Mouse (Mus musculus) gastrocnemius, postnatal 36 days (tissue): Measurements from ENCODE around the gene Slc5a5. TPM values are rescaled to one million over a fixed set of nuclear protein-coding genes. Genes with fewer than 3 reads are reported as not detected.
A peak's percentile ranks its signal among the peaks of the same experiment; 100 is the strongest.

Source experiments
- DNase-seq, 2 experiments: peaks; one replicate each; pipeline ENCODE4 v3.0.0; 2022
- intact Hi-C: fragments of 180-260 bp; cut with DNase I; formaldehyde crosslinking; loops from one replicate; pipeline ENCODE4 v1.15.1; 2025
- microRNA-seq, 2 experiments: library from miRNA; unstranded; fragments of <30 nt; microRNA quantifications; one replicate each; pipeline ENCODE4 v1.2.0; 2021
- total RNA-seq, 2 experiments: library from RNA; stranded (reverse); gene quantifications; 2 replicates each; pipeline ENCODE4 v1.2.3; 2021

The Slc5a5 gene
- total RNA-seq, 2 experiments from 2014 or later = 0.10 TPM; not detected in 1

DNA sequence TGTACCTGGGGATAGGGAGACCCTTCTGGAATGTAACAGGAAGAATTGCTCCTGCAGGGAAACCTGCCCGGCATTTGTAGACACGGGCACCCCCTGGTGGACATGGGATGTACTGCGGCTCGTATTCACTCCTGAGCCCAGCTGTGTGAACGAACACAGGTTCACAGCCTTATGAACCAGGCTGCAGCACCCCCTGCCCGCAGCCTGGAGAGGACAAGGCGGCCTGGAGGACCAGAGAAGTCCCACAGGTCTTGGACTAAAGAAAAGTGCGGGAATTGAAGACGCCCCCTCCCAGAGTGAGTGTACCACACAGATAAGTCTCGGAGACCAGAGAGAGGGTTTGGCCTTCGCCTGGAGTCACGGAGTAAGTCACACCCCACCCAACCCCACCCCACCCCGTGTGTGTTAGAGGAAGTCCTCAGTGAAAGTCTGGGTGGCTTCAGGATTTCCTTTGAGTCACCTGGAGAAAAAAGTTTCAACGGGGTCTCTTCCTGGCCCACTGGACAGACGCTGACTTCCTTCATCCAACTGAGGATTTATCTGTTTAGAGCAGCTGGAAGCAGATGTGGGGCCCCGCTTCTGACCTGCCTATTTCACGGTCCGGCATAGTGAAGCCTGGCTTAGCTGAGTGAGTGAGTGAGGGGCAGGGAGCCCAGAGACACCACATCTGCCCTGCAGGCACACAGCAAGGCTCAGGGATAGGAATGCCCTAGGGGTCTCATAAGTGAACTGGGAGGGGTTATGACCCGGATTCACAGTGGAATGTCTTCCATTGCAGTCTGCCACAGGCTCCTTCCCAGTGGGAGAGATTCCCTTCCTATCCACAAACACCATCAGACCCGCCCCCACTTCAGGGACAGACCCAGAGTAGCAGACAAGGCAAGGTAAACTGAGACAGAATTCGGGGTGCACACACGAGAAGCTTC, 51.1 kb downstream of the Slc5a5 start:
- intact Hi-C loops = loop anchor here (1.0 to 5.0 kb wide), 3 partner anchors 20 to 121 kb away; no protein-coding TSS in a partner anchor
- peak; percentile 88 to 94 for DNase-seq

DNA sequence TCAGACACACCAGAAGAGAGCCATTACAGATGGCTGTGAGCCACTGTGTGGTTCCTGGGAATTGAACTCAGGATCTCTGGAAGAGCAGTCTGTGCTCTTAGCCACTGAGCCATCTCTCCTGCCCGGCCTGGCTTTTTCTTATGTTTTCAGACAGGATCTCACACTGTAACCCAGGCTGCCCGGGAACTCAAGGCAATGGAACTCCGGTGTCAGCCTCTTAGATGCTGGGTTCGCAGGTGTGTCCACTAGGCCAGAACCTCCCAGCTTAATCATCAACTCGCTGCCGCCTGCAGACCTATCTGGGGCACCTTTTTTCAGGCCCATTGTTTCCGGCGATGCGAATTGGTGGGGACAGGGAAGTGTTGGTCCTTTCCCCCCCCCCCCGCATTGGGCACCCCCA, 52.0 kb downstream of the Slc5a5 start:
- intact Hi-C loops = loop anchor here (2.0 to 5.0 kb wide), 2 partner anchors 68 to 120 kb away; no protein-coding TSS in a partner anchor
- no peak for DNase-seq

DNA sequence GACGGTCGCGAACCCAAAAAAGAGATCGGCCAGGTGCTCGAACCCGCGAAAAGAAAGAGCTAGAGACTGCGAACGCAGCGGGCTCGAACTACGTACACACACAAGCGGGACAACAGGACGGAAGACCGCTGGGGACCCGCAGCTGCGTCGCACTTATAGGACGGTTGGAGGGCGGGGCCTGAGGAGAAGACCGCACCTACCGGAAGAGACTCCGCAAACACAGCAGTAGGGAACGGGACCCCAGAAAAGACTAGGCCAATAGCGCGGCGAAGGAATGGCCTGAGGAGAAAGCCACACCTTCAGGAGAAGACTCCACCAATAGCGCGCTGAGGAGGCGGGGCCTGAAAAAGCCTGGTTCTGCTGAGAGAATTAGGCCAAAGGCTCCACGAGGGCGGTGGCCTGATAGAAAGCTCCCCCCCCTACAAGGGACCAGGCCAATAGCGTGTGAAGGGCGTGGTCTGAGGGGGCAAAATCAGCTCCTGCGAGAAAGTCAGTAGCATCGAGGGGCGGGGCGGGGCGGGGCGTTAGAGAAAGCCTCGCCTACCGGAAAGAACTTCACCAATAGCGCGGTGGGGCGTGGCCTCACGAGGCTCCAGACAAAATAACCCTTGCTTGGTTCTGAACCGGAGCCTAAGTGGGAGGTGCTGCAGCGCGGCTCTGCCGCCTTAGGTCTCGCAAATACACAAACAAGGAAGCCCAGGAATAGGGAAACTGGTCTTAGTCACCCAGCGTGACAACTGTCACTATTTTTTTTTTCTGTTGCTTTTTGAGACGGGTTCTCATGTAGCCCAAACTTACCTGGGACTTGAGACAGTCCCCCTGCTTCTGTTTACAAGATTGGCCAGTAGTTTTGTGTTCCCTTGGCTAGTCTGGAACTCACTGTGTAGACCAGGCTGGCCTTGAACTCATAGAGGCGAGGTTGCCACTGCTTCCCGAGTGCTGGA, 52.9 kb downstream of the Slc5a5 start, which contains the start of gene Arrdc2:
TSS of gene Arrdc2 (minus strand) at position 313 of the 944 bp plus-strand sequence.
- DNase-seq = peak; percentile 96 to 100
- intact Hi-C loops = loop anchor here (2.0 to 5.0 kb wide), 2 partner anchors 67 to 119 kb away; no protein-coding TSS in a partner anchor

DNA sequence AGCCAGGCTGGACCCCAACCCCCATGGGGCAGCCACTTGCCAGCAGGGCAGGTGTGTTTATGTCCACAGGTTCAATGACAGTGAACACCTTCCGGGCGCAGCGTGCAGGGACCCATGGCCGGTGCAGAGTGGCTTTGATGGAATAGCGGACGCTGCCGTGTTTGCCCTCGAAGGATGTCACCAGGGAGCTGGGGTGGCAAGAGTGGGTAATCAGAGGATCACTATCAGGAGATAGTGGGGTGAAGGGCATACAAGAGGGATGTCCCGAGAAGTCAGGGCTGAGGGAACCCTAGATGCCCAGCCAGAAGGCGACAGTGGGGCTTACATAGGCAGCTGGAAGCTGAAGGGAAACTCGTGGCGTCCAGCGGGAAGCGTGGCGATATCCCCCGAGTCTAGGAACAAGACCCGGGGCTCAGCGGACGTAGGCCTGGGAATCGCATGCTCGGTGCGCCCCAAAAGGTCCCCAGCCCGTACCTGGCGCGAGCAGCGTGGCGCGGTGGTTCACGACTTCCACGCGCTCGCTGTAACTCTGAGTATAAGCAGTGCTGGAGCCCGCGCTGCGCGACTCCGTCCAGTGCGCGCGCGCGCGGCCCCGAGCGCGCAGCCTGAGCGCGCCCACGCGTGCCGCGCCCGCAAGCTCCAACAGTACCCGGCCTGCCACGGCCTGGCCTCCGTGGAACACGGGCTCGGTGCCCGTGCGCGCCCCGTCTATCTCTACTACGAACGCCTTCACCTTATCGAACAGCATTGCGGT, 53.7 kb downstream of the Slc5a5 start:
- peak in 1 of 2 experiments; percentile 41 for DNase-seq

DNA sequence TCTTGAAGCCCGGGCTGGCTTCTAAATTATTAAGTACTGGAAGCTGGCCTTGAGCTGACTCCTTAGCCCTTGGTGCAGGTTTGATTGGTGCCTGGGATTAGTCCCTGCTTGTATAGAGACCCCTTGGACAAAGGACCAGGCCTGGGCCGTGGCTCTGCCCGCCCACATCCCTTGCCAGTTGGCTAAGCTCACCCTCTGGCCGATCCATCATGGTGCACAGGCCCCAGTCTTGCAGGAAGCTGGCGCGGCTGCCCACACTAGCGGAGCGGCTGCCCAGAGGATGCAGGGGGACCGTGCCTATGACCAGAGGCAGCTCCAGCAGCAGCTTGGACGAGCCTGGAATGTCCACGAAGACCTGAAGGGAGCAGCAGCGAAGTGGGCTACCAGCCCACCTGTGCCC, 55.9 kb downstream of the Slc5a5 start:
- no peak for DNase-seq
- intact Hi-C loops = no loop called here

More for the DNA sequence above, 53.7 kb downstream of the Slc5a5 start:
- intact Hi-C loops = no loop called here

DNA sequence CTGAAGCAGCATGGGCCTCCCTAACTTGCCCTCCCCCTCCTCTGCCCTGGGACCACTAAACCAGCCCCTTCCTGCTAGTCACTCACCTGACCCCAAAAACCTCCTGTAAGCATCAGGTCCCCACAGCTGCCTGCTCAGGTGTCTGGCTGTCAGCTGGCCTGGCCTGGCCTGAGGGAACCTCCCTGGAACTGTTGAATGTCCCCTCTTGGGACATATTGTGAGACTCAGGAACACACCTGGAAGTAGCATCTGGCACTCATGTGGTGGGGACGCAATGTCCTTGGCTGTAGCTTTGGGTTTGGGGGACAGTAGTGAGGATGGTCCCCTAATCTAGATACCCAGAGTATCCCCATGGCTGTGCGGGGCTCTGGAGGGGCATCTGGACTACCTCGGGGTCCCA, 58.5 kb downstream of the Slc5a5 start:
- peak in 1 of 2 experiments; percentile 58 for DNase-seq
- intact Hi-C loops = no loop called here

DNA sequence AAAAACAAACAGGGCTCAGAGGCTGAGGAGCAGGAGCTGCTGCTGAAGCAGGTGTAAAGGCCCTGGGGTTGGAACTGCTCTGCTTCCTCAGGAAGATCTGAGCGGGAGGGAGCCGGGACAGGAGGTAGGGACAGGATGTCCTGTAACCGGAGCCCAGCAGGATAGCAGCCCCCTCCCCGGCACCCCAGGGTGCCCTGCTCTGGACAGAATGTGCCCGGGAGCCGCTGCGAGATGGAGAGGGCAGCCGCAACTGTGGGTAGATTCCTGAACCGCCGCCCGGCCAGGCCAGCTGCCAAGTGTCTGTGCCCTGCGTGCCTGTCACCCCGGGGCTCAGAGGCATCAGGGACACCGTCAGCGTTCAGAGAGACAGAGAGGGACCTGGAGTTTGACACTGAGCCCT, 59.0 kb downstream of the Slc5a5 start:
- intact Hi-C loops = no loop called here
- peak; percentile 79 to 91 for DNase-seq

DNA sequence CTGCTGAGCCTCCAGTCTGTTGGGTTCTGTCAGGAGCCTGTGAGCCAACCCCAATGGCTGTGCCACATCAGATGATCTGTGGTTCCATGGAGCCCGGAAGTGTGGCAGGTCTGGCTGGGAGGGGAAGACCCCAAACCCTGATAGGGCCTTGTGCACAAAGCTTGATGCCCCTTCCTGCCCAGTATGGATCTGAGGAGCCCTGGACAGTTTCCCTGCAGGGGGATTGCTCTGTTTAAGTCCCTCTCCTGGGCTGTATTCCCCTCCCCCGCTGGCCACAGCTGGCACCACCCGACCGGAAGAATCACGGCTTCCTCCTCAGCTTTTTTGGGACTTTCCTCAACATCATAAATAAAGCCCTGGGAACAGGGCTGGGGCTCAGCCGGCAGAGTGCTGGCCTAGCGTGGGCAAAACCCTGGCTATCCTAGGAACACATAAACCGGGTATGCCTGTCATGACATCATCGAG, 59.5 kb downstream of the Slc5a5 start:
- intact Hi-C loops = no loop called here
- DNase-seq = peak in 1 of 2 experiments; percentile 46

Small RNAs within 50 kb of the gene (microRNA-seq; reads per million reads assigned to microRNA genes)
- 1.1 to 3.0 reads per million in 2 experiments for gene Mir1969
- gene Mir7067 = 0 reads per million in 2 experiments

Other genes with a start within 250 kb of the Slc5a5 start
- 10 to 100 TPM; 11.1 to 15.9 TPM for gene Pgpep1, start 232.4 kb downstream of the Slc5a5 start, total RNA-seq
- 10 to 100 TPM; 54.9 to 63.3 TPM for gene Lsm4, start 219.5 kb downstream of the Slc5a5 start, total RNA-seq
- gene Jund, start 193.8 kb downstream of the Slc5a5 start, total RNA-seq = 10 to 100 TPM; 60.6 to 77.9 TPM
- gene Iqcn, start 189.3 kb downstream of the Slc5a5 start, total RNA-seq = under 1 TPM in 1 of 2 experiments, not detected in 1; 0.05 TPM
- not detected for gene Gm3336, start 174.2 kb downstream of the Slc5a5 start, total RNA-seq
- gene Pde4c, start 169.0 kb downstream of the Slc5a5 start, total RNA-seq = 1 to 10 TPM; 1.9 to 2.1 TPM
- 10 to 100 TPM; 36.8 to 37.3 TPM for gene Rab3a, start 138.1 kb downstream of the Slc5a5 start, total RNA-seq
- 10 to 100 TPM; 20.7 to 21.4 TPM for gene Mpv17l2, start 131.8 kb downstream of the Slc5a5 start, total RNA-seq
- 10 to 100 TPM; 14.3 to 16.1 TPM for gene Pik3r2, start 116.0 kb downstream of the Slc5a5 start, total RNA-seq
- 1 to 10 TPM; 2.9 to 4.1 TPM for gene Mast3, start 87.7 kb downstream of the Slc5a5 start, total RNA-seq
- under 1 TPM in 1 of 2 experiments, not detected in 1; 0.15 TPM for gene Il12rb1, start 84.3 kb downstream of the Slc5a5 start, total RNA-seq
- 10 to 100 TPM; 47.9 to 92.8 TPM for gene Arrdc2, start 53.0 kb downstream of the Slc5a5 start, total RNA-seq
- 10 to 100 TPM; 12.8 to 18.3 TPM for gene Kcnn1, start 29.5 kb downstream of the Slc5a5 start, total RNA-seq
- 10 to 100 TPM; 56.2 to 64.3 TPM for gene Ccdc124, start 18.8 kb downstream of the Slc5a5 start, total RNA-seq
- 100 to 1,000 TPM; 802 to 969 TPM for gene Rpl18a, start 4.7 kb upstream of the Slc5a5 start, total RNA-seq
- 10 to 100 TPM in 1 of 2 experiments, 1 to 10 TPM in 1; 9.6 to 15.6 TPM for gene Map1s, start 13.2 kb upstream of the Slc5a5 start, total RNA-seq